Mouse (Mus musculus): ENCODE results near the gene AC134908.4. TPM values are rescaled to one million over a fixed set of nuclear protein-coding genes. Genes with fewer than 3 reads are reported as not detected.
A peak's percentile ranks its signal among the peaks of the same experiment; 100 is the strongest.

Gene AC134908.4
- polyA plus RNA-seq (2015; fragmentation: Nextera tagmentation; extraction: Ambion mirVana) = 0.66 and 1.9 TPM in 2 replicates

GRCm38 (mm10) chr17:25795609-25796092 lies at the start of gene AC134908.4:
Gene AC134908.4, minus strand, starts transcription at chr17:25795659.
- peak within 1 kb of the TSS; percentile 92 for H3K27ac ChIP-seq (replicated peaks)
- H3K4me1 ChIP-seq (replicated peaks) = peaks cover 64% of the 10 kb centered on the region
- H3K4me3 ChIP-seq = peak within 1 kb of the TSS; percentile 65
- H3K9ac ChIP-seq = peak within 1 kb of the TSS; percentile 73
- H3K4me2 ChIP-seq = peak within 1 kb of the TSS; percentile 92
- ATAC-seq (ENCODE audit: low read depth) = no peak
- WGBS = 2% methylated on average over 6 of the region's 6 CpGs
- no peaks in the 10 kb centered on the region for H3K9me3 ChIP-seq
- H3K36me3 ChIP-seq = no peaks in the 10 kb centered on the region
- no peaks in the 10 kb centered on the region for H3K27me3 ChIP-seq

GRCm38 (mm10) chr17:25844396-25844901 lies 49.0 kb upstream of the AC134908.4 start, which contains the start of gene Rhot2:
Gene Rhot2, minus strand, starts transcription at chr17:25844851.
- H3K4me1 ChIP-seq (replicated peaks) = peaks cover 18% of the 10 kb centered on the region
- H3K36me3 ChIP-seq = peaks cover 68% of the 10 kb centered on the region
- H3K4me2 ChIP-seq = peak within 1 kb of the TSS; percentile 95
- peak within 1 kb of the TSS; percentile 86 for H3K4me3 ChIP-seq
- H3K27ac ChIP-seq (replicated peaks) = peak within 1 kb of the TSS; percentile 69
- H3K27me3 ChIP-seq = no peaks in the 10 kb centered on the region
- ATAC-seq (ENCODE audit: low read depth) = peak; percentile 94
- no peaks in the 10 kb centered on the region for H3K9me3 ChIP-seq
- peak within 1 kb of the TSS; percentile 86 for H3K9ac ChIP-seq
- under 1% methylated on average over 21 of the region's 21 CpGs for WGBS

- peak overlapping the region; percentile 86 for H3K4me3 ChIP-seq
- WGBS = 3% methylated on average over 38 of the region's 38 CpGs
- peak overlapping the region; percentile 86 for H3K9ac ChIP-seq
- peak overlapping the region; percentile 69 for H3K27ac ChIP-seq (replicated peaks)
- H3K4me1 ChIP-seq (replicated peaks) = peaks cover 23% of the 10 kb centered on the region
- H3K4me2 ChIP-seq = peak overlapping the region; percentile 95
- ATAC-seq (ENCODE audit: low read depth) = peak; percentile 38
- no peaks in the 10 kb centered on the region for H3K9me3 ChIP-seq
- H3K36me3 ChIP-seq = peaks cover 68% of the 10 kb centered on the region
- H3K27me3 ChIP-seq = no peaks in the 10 kb centered on the region
Measured at GRCm38 (mm10) chr17:25843636-25844395, 48.4 kb upstream of the AC134908.4 start.

- Histone ChIP-seq H3K9ac (peak overlapping the region; percentile 86), H3K4me3 (peak overlapping the region; percentile 86), H3K27me3 (no peaks in the 10 kb centered on the region), H3K4me1 (replicated peaks) (peaks cover 28% of the 10 kb centered on the region), H3K27ac (replicated peaks) (no peak overlapping the region), H3K9me3 (no peaks in the 10 kb centered on the region), H3K4me2 (peak overlapping the region; percentile 95), H3K36me3 (peaks cover 65% of the 10 kb centered on the region)
- 90% methylated on average over 4 of the region's 4 CpGs for WGBS
- no peak for ATAC-seq (ENCODE audit: low read depth)
Measured at GRCm38 (mm10) chr17:25843122-25843521, 47.7 kb upstream of the AC134908.4 start.

GRCm38 (mm10) chr17:25842509-25842908 lies 47.0 kb upstream of the AC134908.4 start:
- H3K9me3 ChIP-seq = no peaks in the 10 kb centered on the region
- no peak overlapping the region for H3K4me2 ChIP-seq
- no peak overlapping the region for H3K4me3 ChIP-seq
- H3K27ac ChIP-seq (replicated peaks) = no peak overlapping the region
- H3K27me3 ChIP-seq = no peaks in the 10 kb centered on the region
- no peak for ATAC-seq (ENCODE audit: low read depth)
- H3K4me1 ChIP-seq (replicated peaks) = peaks cover 34% of the 10 kb centered on the region
- peaks cover 62% of the 10 kb centered on the region for H3K36me3 ChIP-seq
- WGBS = 86% methylated on average over 3 of the region's 3 CpGs
- H3K9ac ChIP-seq = 0 out of 2 replicates have a peak overlapping the region, but pooled peaks have one; percentile 86

- WGBS = 92% methylated on average over 22 of the region's 22 CpGs
- H3K27ac ChIP-seq (replicated peaks) = no peak within 1 kb of the TSS
- no peak within 1 kb of the TSS for H3K4me3 ChIP-seq
- no peak for ATAC-seq (ENCODE audit: low read depth)
- H3K9ac ChIP-seq = no peak within 1 kb of the TSS
- no peak within 1 kb of the TSS for H3K4me2 ChIP-seq
- no peaks in the 10 kb centered on the region for H3K27me3 ChIP-seq
- H3K36me3 ChIP-seq = peaks cover 53% of the 10 kb centered on the region
- H3K9me3 ChIP-seq = no peaks in the 10 kb centered on the region
- H3K4me1 ChIP-seq (replicated peaks) = peaks cover 46% of the 10 kb centered on the region
Measured at GRCm38 (mm10) chr17:25841117-25841880, 45.8 kb upstream of the AC134908.4 start, which contains the start of gene Gm20683. Gene Gm20683, minus strand, starts transcription at chr17:25841763.

GRCm38 (mm10) chr17:25840519-25840918 lies 45.1 kb upstream of the AC134908.4 start:
- Histone ChIP-seq H3K36me3 (peaks cover 54% of the 10 kb centered on the region), H3K9me3 (no peaks in the 10 kb centered on the region), H3K4me1 (replicated peaks) (peaks cover 54% of the 10 kb centered on the region), H3K4me3 (no peak overlapping the region), H3K27ac (replicated peaks) (no peak overlapping the region), H3K4me2 (no peak overlapping the region), H3K27me3 (no peaks in the 10 kb centered on the region), H3K9ac (no peak overlapping the region)
- no peak for ATAC-seq (ENCODE audit: low read depth)
- WGBS = 97% methylated on average over 6 of the region's 6 CpGs

GRCm38 (mm10) chr17:25839455-25840235 lies 44.2 kb upstream of the AC134908.4 start:
- H3K36me3 ChIP-seq = peaks cover 59% of the 10 kb centered on the region
- H3K27ac ChIP-seq (replicated peaks) = no peak overlapping the region
- ATAC-seq (ENCODE audit: low read depth) = no peak
- no peak overlapping the region for H3K4me2 ChIP-seq
- WGBS = 80% methylated on average over 14 of the region's 14 CpGs
- H3K27me3 ChIP-seq = no peaks in the 10 kb centered on the region
- H3K9me3 ChIP-seq = no peaks in the 10 kb centered on the region
- H3K4me3 ChIP-seq = no peak overlapping the region
- H3K9ac ChIP-seq = no peak overlapping the region
- H3K4me1 ChIP-seq (replicated peaks) = peaks cover 59% of the 10 kb centered on the region

- Histone ChIP-seq H3K9ac (no peak overlapping the region; the same call in 1 of the 2 replicates), H3K36me3 (peaks cover 59% of the 10 kb centered on the region), H3K4me1 (replicated peaks) (peaks cover 63% of the 10 kb centered on the region), H3K9me3 (no peaks in the 10 kb centered on the region), H3K4me2 (no peak overlapping the region), H3K4me3 (no peak overlapping the region), H3K27me3 (no peaks in the 10 kb centered on the region), H3K27ac (replicated peaks) (no peak overlapping the region)
- no peak for ATAC-seq (ENCODE audit: low read depth)
- 86% methylated on average over 4 of the region's 4 CpGs for WGBS
Measured at GRCm38 (mm10) chr17:25838904-25839303, 43.4 kb upstream of the AC134908.4 start.

- peaks cover 53% of the 10 kb centered on the region for H3K36me3 ChIP-seq
- H3K9me3 ChIP-seq = no peaks in the 10 kb centered on the region
- peak overlapping the region; percentile 87 for H3K9ac ChIP-seq
- peaks cover 57% of the 10 kb centered on the region for H3K4me1 ChIP-seq (replicated peaks)
- peak overlapping the region; percentile 98 for H3K4me2 ChIP-seq
- WGBS = 20% methylated on average over 3 of the region's 3 CpGs
- H3K27ac ChIP-seq (replicated peaks) = peak overlapping the region; percentile 84
- H3K4me3 ChIP-seq = peak overlapping the region; percentile 48
- no peaks in the 10 kb centered on the region for H3K27me3 ChIP-seq
- ATAC-seq (ENCODE audit: low read depth) = no peak
Measured at GRCm38 (mm10) chr17:25837533-25837932, 42.1 kb upstream of the AC134908.4 start.

GRCm38 (mm10) chr17:25837076-25837410 lies 41.6 kb upstream of the AC134908.4 start, which contains the start of gene Rhbdl1:
Gene Rhbdl1, minus strand, starts transcription at chr17:25837295.
- Histone ChIP-seq H3K36me3 (peaks cover 48% of the 10 kb centered on the region), H3K4me1 (replicated peaks) (peaks cover 59% of the 10 kb centered on the region), H3K4me2 (peak within 1 kb of the TSS; percentile 98), H3K9me3 (no peaks in the 10 kb centered on the region), H3K9ac (peak within 1 kb of the TSS; percentile 87), H3K4me3 (peak within 1 kb of the TSS; percentile 48), H3K27me3 (no peaks in the 10 kb centered on the region), H3K27ac (replicated peaks) (peak within 1 kb of the TSS; percentile 84)
- peak; percentile 12; the same call in 1 of the 2 replicates for ATAC-seq (ENCODE audit: low read depth)
- under 1% methylated on average over 28 of the region's 29 CpGs for WGBS
